16 mouse cellular contexts compared by ENCODE assay signal in genomic region chr16:29193981-29194380, GRCm38 (mm10). TPM values are rescaled to one million over a fixed set of nuclear protein-coding genes. Genes with fewer than 3 reads are reported as not detected.
A peak's percentile ranks its signal among the peaks of the same experiment; 100 is the strongest.
DNase-seq lines count a peak whose midpoint lies in the region; ATAC-seq and TF ChIP-seq lines count a peak whose summit lies in the region.
"Had no signal": no experiment of that assay in that cellular context is flagged by ENCODE, and none has a peak within 500 bp of the region (broad histone marks: within the 10 kb centered on the region; RNA-seq: fewer than 3 reads in every experiment).

No protein-coding gene starts in this region.

- TF ChIP-seq POLR2A in cerebellum, adult 2 months (IDR thresholded peaks at IDR 0.05; ENCODE audit: borderline replicate concordance, insufficient read depth, low read length) = no peak

- H3K4me1 ChIP-seq in cerebellum, adult 2 months (ENCODE audit: control insufficient read depth, insufficient read depth, low read length) = peaks cover 22% of the 10 kb centered on the region
- H3K4me1 ChIP-seq in embryonic facial prominence, embryonic 15.5 days = peaks cover 9% of the 10 kb centered on the region; the same call in 1 of the 2 replicates
- H3K4me1 ChIP-seq: intestine, embryonic 15.5 days; kidney, embryonic 15.5 days had no signal

- no peak overlapping the region for H3K27ac ChIP-seq in cerebellum, adult 2 months (ENCODE audit: insufficient read depth, low read length)
- no peak overlapping the region for H3K27ac ChIP-seq in embryonic facial prominence, embryonic 15.5 days (replicated peaks)
- H3K27ac ChIP-seq: intestine, embryonic 15.5 days; kidney, embryonic 15.5 days; liver, embryonic 14.5 days had no signal

- 20% methylated on average over 4 of the region's 4 CpGs for WGBS in cerebellum, adult 2 months
- WGBS in embryonic facial prominence, embryonic 15.5 days = 49% methylated on average over 4 of the region's 4 CpGs

- TF ChIP-seq CTCF in cerebellum, adult 2 months (IDR thresholded peaks at IDR 0.05; ENCODE audit: borderline replicate concordance, insufficient read depth, low read depth, low read length) = no peak

- H3K9ac ChIP-seq in embryonic facial prominence, embryonic 15.5 days = no peak overlapping the region
- H3K9ac ChIP-seq: intestine, embryonic 15.5 days; kidney, embryonic 15.5 days; liver, embryonic 14.5 days had no signal

- H3K4me3 ChIP-seq in cerebellum, adult 2 months (replicated peaks; ENCODE audit: insufficient read depth, low read depth, low read length) = no peak overlapping the region
- H3K4me3 ChIP-seq in embryonic facial prominence, embryonic 15.5 days (replicated peaks) = no peak overlapping the region
- H3K4me3 ChIP-seq: intestine, embryonic 15.5 days; kidney, embryonic 15.5 days had no signal

- no peaks in the 10 kb centered on the region for H3K36me3 ChIP-seq in embryonic facial prominence, embryonic 15.5 days
- H3K36me3 ChIP-seq: intestine, embryonic 15.5 days; kidney, embryonic 15.5 days had no signal

- no peaks in the 10 kb centered on the region for H3K27me3 ChIP-seq in cerebellum, adult 2 months (ENCODE audit: control insufficient read depth, insufficient read depth, low read length)
- no peaks in the 10 kb centered on the region for H3K27me3 ChIP-seq in embryonic facial prominence, embryonic 15.5 days
- H3K27me3 ChIP-seq: CH12.LX; intestine, embryonic 15.5 days had no signal

- peak; percentile 60; the same call in 1 of the 2 replicates for ATAC-seq in embryonic facial prominence, embryonic 15.5 days (ENCODE audit: insufficient number of reproducible peaks, low FRiP score, low TSS enrichment, low read depth)
- ATAC-seq: intestine, embryonic 15.5 days had no signal

- intact Hi-C loops in heart, postnatal 10 days (cut with DNase I) = no loop called here

- no peaks in the 10 kb centered on the region for H3K9me3 ChIP-seq in embryonic facial prominence, embryonic 15.5 days (replicated peaks)
- H3K9me3 ChIP-seq: intestine, embryonic 15.5 days; kidney, embryonic 15.5 days had no signal

- no peak overlapping the region for H3K4me2 ChIP-seq in embryonic facial prominence, embryonic 15.5 days (replicated peaks)
- H3K4me2 ChIP-seq: heart, embryonic 11.5 days; intestine, embryonic 15.5 days; kidney, embryonic 15.5 days had no signal

- DNase-seq in heart, adult 11 months = peak; percentile 57
- DNase-seq in heart, postnatal 10 days = no peak
- DNase-seq in brain, adult 2 months (ENCODE audit: low read depth, low spot score) = peak; percentile 95
- DNase-seq in cerebellum, adult 2 months = peak; percentile 77 to 88
- DNase-seq in layer of hippocampus, adult 8-10 months (ENCODE audit: low spot score in 2 of 2) = no peak
- no peak for DNase-seq in layer of hippocampus, postnatal 25 days (ENCODE audit: extremely low spot score in 1 of 2, low spot score in 1 of 2)
- DNase-seq in adrenal gland, adult 2 months = no peak
- DNase-seq: adrenal gland, adult 8-10 months; gastrocnemius, postnatal 25 days; heart, postnatal 36 days had no signal

RNA-seq across cellular contexts. Expression of gene Hrasls, which starts 15.5 kb away (rescaled TPM):
- 1 to 10 TPM; 3.2 to 4.5 TPM for total RNA-seq in heart, postnatal 10 days (2021)
- 13.3 and 15.1 TPM in 2 replicates for polyA plus RNA-seq in cerebellum, adult 2 months (2012; rRNA removed)
- 2.2 and 2.6 TPM in 2 replicates for polyA plus RNA-seq in embryonic facial prominence, embryonic 15.5 days (2015; fragmentation: Nextera tagmentation; extraction: Ambion mirVana)
- 10 to 100 TPM; 11.6 to 13.9 (median 13.1) TPM for total RNA-seq in layer of hippocampus, adult 8-10 months (2022)
- total RNA-seq in layer of hippocampus, postnatal 25 days (2021) = 10 to 100 TPM; 11.7 to 15.4 TPM
- total RNA-seq in adrenal gland, adult 2 months (2021) = 1 to 10 TPM; 1.7 to 7.1 TPM
- 2.5 and 3.1 TPM in 2 replicates for polyA plus RNA-seq in adrenal gland, adult 2 months (2012; rRNA removed)
- total RNA-seq: CH12.LX had no signal

Comparison
In these comparisons a context has a peak if more than half of its experiments do, and no peak if none do; other contexts are left out.
1. DNase-seq: peak in heart, adult 11 months (single experiment), brain, adult 2 months (single experiment) and cerebellum, adult 2 months (2 of 2); none in heart, postnatal 10 days (0 of 2), layer of hippocampus, adult 8-10 months (0 of 2), layer of hippocampus, postnatal 25 days (0 of 2) and adrenal gland, adult 2 months (single experiment).